Mouse (Mus musculus): ENCODE results near the gene AC170998.1. TPM values are rescaled to one million over a fixed set of nuclear protein-coding genes. Genes with fewer than 3 reads are reported as not detected.
"Not testable (repeated sequence)": the region's sequence is repeated elsewhere in the genome, so short reads cannot be mapped to it uniquely, and the experiment has no call there.

The AC170998.1 gene
- polyA plus RNA-seq, 1 experiment from 2014 or later: 3.2 TPM

DNA sequence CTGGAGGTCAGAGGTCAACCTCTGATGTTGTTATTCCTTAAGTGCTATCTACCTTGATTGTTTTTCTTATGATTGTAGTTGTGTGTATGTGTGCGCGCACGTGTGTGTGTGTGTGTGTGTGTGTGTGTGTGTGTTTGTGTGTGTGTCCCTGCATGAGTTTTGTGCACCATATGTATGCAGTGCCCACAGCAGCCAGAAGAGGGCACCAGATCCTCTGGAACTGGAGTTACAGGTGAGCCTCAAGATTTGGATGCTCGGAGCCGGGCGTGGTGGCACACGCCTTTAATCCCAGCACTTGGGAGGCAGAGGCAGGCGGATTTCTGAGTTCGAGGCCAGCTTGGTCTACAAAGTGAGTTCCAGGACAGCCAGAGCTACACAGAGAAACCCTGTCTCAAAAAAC lies 48.4 kb downstream of the AC170998.1 start:
- H3K9me3 ChIP-seq; H3K36me3 ChIP-seq; DNase-seq (ENCODE audit: low spot score); H3K27ac ChIP-seq; H3K4me3 ChIP-seq: not testable (repeated sequence)
- Histone ChIP-seq H3K4me1 (peaks cover 14% of the 10 kb centered on the region), H3K27me3 (ENCODE audit: insufficient read depth, poor library complexity, severe bottlenecking) (peaks cover 32% of the 10 kb centered on the region)
- WGBS: 92% methylated on average over 9 of the region's 9 CpGs

- Histone ChIP-seq H3K27ac (no peak overlapping the region), H3K9me3 (peaks cover 3% of the 10 kb centered on the region), H3K4me3 (no peak overlapping the region), H3K36me3 (no peaks in the 10 kb centered on the region), H3K27me3 (ENCODE audit: insufficient read depth, poor library complexity, severe bottlenecking) (peaks cover 24% of the 10 kb centered on the region), H3K4me1 (peaks cover 5% of the 10 kb centered on the region)
- DNase-seq (ENCODE audit: low spot score): no peak
- WGBS: 78% methylated on average over 4 of the region's 4 CpGs
Observed at GRCm38 (mm10) chr17:28775161-28775560, 49.3 kb downstream of the AC170998.1 start.

Other genes with a start within 250 kb of the AC170998.1 start
- 16.0 and 21.9 TPM in 2 replicates for gene Fkbp5, start 208.6 kb upstream of the AC170998.1 start, polyA plus RNA-seq (2016; fragmentation: Nextera tagmentation; extraction: Ambion mirVana)
- 0.10 TPM in 1 of 2 replicates, not detected in the other for gene Armc12, start 195.3 kb upstream of the AC170998.1 start, polyA plus RNA-seq (2016; fragmentation: Nextera tagmentation; extraction: Ambion mirVana)
- not detected in 2 replicates for gene Clpsl2, start 176.7 kb upstream of the AC170998.1 start, polyA plus RNA-seq (2016; fragmentation: Nextera tagmentation; extraction: Ambion mirVana)
- 0.46 TPM in 1 of 2 replicates, not detected in the other for gene Clps, start 165.3 kb upstream of the AC170998.1 start, polyA plus RNA-seq (2016; fragmentation: Nextera tagmentation; extraction: Ambion mirVana)
- gene Lhfpl5, start 150.4 kb upstream of the AC170998.1 start, polyA plus RNA-seq (2016; fragmentation: Nextera tagmentation; extraction: Ambion mirVana): 0.25 and 0.41 TPM in 2 replicates
- 63.7 and 83.2 TPM in 2 replicates for gene Srpk1, start 103.4 kb upstream of the AC170998.1 start, polyA plus RNA-seq (2016; fragmentation: Nextera tagmentation; extraction: Ambion mirVana)
- gene Slc26a8, start 35.9 kb upstream of the AC170998.1 start, polyA plus RNA-seq (2016; fragmentation: Nextera tagmentation; extraction: Ambion mirVana): 0.15 and 0.34 TPM in 2 replicates
- 34.3 and 48.9 TPM in 2 replicates for gene Mapk14, start 34.8 kb upstream of the AC170998.1 start, polyA plus RNA-seq (2016; fragmentation: Nextera tagmentation; extraction: Ambion mirVana)
- gene Mapk13, start 43.2 kb downstream of the AC170998.1 start, polyA plus RNA-seq (2016; fragmentation: Nextera tagmentation; extraction: Ambion mirVana): 5.3 and 13.6 TPM in 2 replicates
- gene Brpf3, start 75.0 kb downstream of the AC170998.1 start, polyA plus RNA-seq (2016; fragmentation: Nextera tagmentation; extraction: Ambion mirVana): 14.1 and 14.5 TPM in 2 replicates
- not detected in 2 replicates for gene Pnpla1, start 132.3 kb downstream of the AC170998.1 start, polyA plus RNA-seq (2016; fragmentation: Nextera tagmentation; extraction: Ambion mirVana)
- gene 4930539E08Rik, start 189.2 kb downstream of the AC170998.1 start, polyA plus RNA-seq (2016; fragmentation: Nextera tagmentation; extraction: Ambion mirVana): 0.13 and 0.25 TPM in 2 replicates
- 0.21 and 0.26 TPM in 2 replicates for gene Pxt1, start 217.8 kb downstream of the AC170998.1 start, polyA plus RNA-seq (2016; fragmentation: Nextera tagmentation; extraction: Ambion mirVana)
- 80.3 and 85.4 TPM in 2 replicates for gene Kctd20, start 225.9 kb downstream of the AC170998.1 start, polyA plus RNA-seq (2016; fragmentation: Nextera tagmentation; extraction: Ambion mirVana)

Measured in heart, embryonic 10.5 days (tissue).